Mouse (Mus musculus) cerebellum, adult 11-12 months (tissue): ENCODE results near the gene Hadh.
A peak's percentile ranks its signal among the peaks of the same experiment; 100 is the strongest.

Experiments used
- DNase-seq: peaks from one replicate; pipeline ENCODE4 v3.0.0; 2022

The Hadh gene

DNA sequence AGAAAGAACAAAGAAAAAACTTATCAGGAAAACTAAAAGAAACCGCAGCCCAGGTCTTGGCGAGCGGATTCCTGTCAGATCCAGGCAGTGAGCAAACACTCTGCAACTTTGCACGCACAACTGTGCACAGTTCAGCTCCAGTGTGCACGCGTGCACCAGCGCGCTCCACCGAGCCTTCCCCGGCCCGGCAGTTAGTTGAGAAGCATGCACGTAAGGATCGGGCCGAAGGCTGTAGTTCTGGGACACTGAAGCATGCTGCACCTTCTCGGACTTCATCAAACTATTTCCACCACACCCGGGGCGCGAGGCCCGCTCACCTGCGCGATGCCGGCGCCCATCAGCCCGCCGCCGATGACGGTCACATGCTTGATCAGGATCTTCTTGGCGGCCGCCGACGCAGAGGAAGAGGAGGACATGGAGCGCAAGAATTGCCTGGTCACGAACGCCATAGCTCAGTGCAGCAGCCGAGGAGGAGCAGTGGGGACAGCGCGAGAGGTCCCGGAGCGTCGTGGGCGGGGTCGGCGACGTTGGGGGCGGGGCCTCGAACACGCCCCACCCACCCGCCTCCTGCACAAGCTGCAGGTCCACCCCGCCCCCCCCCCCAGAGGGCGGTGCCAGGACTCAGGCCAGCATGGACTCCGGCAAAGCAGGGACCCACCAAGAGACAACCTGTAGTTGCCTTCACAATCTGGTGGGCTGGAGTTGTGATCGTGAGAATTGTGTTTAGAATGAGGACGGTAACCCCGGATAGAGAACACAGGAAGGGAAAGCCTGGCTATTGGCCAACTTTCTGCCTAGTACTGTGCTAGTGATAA is at the start of gene Hadh:
Gene Hadh, minus strand, starts transcription at position 543 of the 815 bp plus-strand sequence.
- DNase-seq, result peak; percentile 79

DNA sequence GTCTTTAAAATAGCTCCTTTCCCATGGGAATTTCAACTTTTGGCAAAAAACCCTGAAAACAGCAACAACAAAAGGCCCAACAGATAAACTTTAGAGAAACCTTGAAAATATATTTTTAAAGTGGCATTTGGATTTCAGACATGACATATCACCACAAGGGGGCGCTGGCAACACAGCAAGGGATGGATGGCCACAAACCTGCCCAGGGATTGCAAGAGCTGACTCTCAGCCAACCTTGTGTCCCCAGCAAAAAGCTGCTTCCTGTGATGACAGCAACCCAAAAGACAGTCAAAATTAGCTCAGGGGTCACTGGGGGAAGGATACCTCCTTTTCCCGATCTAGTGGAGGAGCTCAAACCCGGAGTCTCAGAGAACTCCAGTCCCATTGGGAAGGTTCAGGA is 48.3 kb upstream of the Hadh start:
- peak; percentile 71 for DNase-seq

DNA sequence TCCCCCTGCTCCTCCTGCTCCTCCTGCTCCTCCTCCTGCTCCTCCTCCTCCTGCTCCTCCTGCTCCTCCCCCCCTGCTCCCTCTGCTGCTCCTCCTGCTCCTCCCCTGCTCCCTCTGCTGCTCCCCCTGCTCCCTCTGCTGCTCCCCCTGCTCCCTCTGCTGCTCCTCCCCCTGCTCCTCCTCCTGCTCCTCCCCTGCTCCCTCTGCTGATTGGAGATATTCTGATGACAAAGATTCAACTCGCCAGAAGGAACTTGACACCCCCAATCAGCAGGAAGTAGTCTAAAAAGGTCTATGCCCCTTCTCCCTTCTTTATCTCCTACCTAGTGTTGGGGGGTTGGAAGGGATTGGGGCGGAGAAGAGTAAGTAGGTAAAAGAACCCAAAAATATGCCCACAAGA is 46.3 kb upstream of the Hadh start:
- no peak for DNase-seq

DNA sequence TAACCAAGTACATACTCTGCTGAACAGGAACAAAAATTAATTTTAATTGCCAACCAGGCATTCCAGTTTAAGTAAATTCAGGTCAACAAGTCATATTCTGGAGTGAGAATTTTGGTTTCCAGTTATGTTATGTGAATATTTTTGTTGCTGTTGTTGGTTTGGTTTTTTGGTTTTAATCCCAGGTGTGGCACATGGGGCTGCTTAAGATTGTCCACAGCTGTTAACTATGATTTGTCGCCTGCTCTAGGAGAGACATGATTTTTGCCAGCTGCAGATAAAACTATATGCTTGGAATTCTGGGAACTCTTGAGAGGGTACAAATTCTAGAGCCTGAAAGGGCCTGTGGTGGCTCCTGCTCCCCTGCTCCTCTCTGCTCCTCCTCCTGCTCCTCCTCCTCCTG is 45.2 kb upstream of the Hadh start:
- DNase-seq, result no peak

DNA sequence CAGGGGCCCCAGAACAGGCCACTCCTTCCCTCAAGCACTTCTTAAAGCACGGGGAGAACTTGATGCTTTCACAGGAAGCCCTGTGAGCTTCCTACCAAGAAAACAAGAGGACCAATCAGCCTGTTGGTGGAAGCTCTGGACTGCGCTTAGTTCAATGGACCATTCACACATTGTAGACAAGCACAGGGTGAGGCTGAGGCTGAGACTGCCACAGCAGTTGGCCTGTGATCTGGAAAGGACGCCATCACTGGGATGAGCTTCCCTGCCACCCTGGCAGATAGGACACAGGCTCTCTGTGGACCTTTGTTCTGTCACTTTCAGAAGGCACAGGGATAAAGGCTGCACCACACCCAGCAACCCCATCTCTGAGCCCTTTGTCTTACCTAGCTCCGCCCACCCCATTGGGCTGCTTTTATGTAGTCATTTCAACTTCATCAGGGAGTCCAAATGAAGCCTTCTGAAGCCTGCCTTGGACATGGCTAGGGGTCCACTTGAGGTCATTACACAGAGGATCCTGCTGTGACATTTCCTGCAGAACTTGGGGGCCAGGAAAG is 44.1 kb upstream of the Hadh start:
- DNase-seq, result no peak

DNA sequence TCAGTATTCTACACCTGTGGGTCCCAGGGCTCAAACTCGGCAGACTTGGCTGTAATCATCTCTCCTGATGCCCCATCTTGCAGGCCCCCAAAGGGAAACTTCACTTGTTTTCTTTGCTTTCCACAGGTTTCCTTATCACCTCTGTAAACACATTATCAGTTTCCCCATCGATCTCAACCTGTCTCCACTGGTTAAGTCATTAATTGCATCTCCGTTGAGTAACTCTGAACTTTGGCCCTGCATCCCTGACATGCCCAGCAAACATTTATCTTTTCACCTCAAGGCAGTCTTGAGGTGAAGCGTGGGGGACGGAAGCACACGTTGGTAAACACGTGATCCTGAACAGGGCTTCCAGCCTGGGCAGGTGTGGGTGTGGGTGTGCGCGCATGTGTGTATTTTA is 40.4 kb upstream of the Hadh start:
- no peak for DNase-seq

DNA sequence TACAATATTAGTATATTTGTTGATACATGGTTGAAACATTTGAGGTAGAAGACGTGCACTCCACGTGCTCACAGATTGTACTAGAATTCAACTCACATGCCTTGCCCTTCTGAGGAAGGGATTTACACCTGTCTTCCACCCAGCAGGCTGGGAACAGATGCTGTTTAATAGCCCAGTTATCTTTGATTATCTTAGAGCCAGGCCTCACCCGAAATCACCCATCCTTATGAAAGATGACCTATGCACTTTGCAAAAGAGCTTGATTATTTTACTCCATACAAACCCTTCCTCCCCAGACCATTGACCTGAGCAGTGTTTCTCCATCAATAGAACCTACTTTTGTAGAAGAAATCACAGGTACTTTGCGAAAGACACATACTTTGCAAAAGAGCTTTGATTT is 38.7 kb upstream of the Hadh start:
- DNase-seq, result no peak

DNA sequence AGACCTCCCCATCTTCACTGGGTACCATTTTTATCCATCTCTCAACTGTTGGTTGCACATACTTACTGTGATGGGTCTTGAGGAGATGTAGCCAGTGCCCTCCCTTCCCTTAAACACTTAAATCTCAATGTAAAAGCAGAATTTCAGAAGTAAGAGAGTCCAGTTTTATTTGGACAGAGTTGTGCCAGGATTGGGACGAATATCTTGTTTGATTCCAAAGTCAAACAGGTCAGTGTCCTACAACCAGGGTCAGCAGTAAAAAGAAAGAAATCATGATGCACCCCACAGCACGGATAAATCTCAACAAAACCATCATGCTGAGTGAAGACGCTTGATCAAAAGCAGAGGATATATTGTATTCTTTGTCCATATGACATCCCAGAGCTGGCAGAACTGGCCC is 35.9 kb upstream of the Hadh start:
- no peak for DNase-seq

DNA sequence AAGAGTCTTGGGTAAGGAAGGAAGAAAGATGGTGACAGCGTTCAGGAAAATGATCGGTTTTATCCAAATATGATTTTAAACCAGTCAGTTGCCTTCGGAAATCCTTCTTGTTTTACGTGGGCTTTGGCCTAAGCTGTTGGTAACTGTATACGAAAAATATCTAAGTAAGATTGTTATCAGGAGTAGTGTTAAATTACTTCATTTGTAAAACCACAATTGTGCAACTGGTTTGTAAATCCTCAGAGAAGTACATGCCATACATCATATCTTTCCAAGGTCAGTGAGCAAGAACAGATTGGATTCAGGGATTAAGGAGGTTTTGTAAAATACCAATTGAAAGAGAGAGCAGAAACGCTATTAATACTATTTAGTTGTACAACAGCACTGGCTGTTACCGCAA is 34.4 kb upstream of the Hadh start:
- DNase-seq, result no peak

DNA sequence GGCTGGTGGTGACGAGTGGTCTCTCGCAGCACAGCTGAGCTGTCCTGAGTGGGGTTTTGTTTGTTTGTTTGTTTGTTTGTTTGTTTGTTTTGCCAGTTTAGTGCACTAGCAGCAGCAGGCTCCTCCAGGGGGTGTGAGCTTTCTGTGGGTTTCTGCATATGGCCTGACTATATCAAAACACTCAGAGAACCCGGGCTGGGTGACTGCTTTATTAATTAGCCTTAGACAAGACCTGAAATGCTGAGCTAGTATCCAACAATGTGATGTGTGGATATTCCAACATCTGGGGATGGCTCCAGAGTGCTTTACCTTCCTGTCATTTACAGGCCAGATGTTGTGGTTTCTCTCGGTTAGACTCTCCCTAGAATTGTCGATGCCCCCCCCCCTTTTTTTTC is 31.4 kb upstream of the Hadh start:
- DNase-seq, result no peak

DNA sequence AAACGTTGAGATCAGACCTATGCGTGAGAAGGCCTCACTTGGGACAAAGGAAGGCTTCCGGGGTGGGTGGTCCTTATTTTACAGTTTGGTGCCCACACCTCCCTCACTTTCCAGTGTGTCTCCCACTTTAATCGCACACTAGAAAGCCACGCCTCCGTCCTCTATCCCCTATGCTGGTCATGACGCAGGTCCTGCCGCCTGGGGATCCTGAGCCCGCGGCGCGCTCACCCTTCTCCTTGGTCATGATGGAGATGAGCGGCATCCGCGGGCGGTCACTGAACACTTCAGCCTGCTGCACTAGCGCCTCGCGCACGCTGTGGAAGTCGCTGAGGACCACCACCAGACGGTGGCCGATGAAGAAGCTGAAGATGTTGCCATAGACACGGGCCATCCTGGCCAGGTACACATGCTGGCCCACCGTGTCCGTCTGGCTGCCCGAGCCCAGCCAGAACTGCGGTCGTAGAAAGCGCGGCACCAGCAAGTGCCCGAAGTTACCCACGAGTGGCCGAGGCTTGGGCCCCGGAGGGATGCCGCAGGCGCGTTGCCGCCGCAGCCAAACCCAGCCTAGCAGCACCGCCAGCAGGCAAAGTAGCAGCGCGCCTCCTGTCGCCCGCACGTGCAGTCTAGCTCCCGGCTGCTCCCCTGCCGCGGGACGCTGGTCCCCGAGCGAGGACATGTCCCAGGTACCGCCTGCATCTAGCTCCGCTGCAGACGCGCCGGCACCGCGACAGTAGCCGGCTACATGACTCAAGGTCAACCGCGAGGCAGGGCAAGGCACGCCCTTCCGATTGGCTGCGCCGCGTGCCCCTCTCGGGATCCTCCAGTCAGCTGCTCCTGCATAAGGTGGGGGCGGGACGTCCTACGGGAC is 30.8 kb upstream of the Hadh start, which contains the start of gene Cyp2u1:
Gene Cyp2u1, minus strand, starts transcription at position 776 of the 868 bp plus-strand sequence.
- peak; percentile 94 for DNase-seq

DNA sequence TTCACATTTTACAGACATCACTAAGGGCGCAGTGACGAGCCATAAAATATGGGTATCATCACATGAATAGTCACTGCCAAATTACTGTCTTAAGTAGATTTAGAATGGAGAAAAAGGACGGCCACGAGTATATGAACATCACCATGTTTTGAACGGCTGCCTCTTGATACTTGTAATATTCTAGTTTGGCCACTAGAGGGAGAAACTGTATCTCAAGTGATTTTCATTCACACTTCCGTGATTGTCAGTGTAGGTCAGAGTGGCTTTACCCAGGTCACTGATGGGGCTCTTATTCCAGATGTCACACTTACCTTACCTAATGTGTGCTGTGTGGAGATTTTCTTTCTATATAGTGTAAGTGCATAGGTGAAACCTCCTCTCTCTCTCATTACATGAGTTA is 28.0 kb upstream of the Hadh start:
- DNase-seq, result no peak

DNA sequence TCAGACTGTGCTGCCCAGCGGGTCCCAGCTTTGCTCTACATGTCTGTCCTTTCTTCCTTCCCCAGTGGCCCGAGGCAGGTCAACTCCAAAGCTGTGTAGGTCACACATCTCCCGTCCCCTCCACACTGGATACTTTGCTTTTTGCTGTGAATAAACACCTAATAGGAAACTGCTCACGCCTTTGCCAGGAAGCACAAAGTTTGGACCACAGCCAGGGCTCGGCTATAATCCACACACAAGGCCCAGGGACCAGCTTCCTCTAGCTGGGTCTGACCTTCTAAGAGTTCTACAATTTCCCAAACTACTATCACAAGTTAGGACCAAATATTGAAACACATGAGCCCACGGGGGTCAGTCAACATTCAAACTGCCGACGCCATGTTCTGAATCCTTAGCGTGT is 27.2 kb upstream of the Hadh start:
- DNase-seq, result no peak

DNA sequence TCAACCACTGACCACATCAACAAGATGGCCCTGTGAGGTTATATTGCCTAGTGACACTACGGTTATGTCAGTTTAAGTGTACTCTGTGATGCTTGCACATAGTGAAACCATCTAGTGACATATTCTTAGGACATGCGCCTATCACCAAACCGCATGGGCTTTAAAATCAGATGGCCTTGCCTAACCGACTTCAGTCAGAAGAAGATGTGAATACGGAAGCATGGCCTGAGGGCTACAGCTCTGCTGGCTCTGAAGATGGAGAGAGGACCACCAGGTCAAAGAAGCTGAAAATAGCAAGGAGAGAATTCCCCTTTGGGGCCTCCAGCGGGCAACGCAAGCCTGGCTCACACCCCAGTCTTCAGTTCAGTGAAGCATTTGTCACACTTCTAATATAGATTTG is 25.0 kb upstream of the Hadh start:
- DNase-seq, result no peak

DNA sequence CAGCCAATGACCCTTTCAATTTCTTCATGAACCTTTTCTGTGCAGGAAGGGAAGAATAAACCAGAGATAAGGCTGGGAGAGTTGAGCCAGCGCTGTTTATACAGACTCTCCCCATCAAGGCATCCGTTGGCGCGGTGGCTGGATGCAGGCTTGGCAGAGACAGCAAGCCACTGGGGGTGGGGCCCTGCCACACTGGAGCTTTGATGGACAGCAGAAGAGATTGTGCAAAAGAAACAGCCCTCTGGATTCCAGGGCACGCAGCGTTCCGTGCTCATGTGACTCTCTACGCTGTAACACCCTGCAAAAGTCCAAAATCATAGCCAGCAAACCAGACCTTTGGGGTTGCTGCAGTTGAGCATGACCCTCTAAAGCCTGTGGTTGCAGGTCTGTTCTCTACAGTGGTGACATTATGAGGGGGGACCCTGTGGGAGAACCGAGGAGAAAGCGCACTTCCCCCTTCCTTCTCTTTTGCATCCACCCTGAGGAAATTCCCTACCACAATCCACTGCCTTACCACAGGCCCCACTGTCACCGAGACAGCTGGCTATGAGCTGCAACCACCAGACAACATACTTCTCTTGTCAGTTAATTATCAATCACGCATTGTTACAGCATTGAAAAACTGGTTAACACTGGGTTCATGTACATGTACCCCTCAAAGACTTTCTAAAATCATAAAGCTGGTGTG is 23.8 kb upstream of the Hadh start:
- DNase-seq, result no peak

DNA sequence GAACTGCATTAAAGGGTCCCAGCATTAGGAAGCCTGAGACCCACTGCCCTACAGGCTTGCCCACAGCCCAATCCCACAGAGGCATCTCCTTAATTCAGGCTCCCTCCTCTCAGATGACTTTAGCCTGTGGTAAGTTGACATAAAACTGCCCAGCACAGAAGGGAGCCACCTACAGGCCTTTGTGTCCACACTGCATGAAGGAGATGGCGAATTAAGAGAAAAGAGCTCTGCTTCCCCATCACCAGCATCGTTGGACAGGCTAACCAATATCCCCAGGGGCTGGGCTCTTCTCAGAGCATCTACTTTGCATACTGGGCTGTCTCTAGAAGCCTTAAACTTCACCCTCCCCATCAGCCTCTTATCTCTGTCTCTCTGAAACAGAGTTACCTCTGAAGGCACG is 22.6 kb upstream of the Hadh start:
- DNase-seq, result no peak

DNA sequence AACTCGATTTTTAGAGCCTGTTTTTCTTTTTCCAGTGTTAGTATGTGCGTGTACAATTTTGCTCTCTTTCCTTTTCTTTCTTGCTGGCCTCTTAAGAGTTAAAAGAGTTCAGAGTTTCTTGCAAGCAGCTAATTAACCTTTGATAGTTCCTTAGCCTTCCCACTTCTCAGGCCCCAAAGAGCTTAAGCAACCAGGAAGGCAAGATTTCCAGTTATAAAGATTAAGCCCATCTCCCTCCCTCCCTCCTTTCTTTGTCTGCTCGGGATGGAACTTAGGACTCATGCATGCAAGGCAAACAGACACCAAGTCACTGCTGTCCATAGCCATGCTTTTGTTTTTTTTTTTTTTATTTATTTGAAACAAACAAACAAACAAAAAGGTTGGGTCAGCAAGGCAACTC is 21.1 kb upstream of the Hadh start:
- DNase-seq, result no peak

DNA sequence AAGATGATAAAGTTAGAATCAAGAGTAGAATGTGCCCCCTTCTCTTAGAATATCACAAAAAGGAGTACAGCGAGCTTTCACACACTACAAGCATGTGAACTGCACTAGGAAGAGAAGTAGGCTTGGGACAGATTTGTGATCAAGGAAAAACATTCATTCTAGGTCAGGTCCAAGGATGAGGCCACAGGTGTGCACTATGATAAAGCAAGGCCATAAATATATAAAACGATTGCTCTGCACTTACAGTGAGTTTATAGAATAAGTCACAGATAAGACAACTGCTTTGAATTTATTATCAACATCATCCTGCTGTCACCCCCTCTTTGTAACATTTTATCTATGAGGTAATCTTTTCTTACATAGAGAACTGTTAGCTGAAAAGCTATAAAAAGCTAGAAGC is 20.4 kb upstream of the Hadh start:
- no peak for DNase-seq

DNA sequence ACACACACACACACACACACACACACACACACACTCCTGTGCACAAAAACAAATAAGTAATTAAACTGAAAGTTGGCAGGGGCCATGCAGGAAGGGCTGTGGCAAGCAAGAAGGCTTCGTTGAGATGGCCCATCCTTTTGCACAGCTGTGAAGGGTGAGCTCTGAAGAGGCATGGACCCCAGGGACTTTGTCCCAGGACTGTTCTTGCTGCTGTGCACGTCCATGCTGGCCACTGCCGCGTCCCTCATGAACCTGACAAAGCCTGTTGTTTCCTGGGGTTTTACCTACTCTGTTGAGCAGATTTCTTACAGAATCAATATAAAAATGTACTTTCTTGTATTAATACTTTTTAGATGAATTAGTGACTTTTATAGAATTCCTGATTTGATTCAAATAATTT is 20.0 kb upstream of the Hadh start:
- no peak for DNase-seq

DNA sequence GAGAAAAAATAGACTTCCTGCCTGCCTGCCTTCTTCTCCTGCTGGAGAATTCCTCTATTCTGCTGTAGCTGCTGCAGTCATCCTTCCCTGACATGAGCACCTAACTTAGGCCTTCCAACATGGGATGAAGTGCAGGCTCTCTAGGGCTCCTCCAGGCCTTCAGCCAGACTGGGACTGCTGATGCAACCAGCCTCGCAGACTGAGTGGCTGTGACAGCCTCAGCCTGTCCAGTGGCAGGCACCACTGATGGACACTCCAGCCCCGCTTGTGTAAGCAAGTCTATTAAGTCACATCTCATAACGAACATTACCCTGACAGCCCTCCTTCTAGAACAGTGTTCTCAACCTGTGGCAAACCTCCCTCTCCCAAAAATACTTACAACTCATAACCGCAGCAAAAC is 2.2 kb upstream of the Hadh start:
- DNase-seq, result no peak

DNA sequence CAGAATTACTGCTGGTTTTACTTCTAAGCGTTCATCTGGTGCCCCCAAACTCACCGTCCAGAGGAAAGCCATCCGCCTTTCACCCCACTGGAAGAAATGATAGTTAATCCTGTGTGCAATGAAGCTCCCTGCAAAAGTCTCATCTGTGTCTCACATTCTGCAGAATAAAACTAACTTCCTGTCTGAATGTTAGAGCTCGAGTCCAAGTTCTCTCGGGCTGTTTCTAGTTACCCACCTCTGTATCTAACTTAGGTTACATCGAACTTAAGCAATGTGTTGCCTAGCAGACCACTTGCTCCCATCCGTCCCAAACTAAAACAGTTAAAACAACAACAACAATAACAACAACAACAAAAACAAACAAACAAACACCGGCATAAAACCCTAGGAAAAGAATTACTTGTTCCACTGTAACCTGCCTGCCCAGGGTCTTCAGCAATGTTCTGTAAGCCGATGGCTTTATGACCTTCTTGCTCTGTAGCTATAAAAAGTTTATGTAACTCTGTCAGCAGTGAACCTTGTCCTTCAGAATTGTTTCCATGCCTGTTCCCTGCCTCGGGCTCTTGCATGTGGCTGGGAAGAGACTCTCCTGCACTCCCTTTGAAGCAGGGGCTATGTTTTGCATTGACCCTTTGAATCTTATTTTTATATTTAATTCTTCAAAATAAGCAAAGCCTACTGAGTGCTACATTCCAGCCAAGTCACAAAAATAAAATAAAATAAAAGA is 636 bp upstream of the Hadh start:
- DNase-seq, result no peak

DNA sequence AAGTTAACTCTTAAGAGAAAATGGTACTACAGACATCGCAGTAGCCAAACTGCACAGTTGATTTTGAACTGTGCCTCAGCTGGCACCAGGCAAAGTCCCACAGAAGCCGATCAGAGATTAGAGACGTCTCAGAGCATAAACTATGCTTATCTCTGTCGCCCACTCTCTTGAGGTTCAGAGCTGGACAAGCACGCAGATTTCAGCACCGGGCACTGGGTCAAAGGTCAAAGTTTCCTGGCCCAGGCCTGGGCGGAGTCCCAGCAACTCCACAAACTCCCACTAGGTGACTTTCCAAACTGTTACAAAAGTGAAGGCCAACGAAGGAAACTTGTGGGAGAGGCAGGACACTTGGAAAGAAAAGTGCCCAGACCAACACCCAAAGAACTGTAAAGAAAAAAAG is 744 bp downstream of the Hadh start:
- peak; percentile 16 for DNase-seq

DNA sequence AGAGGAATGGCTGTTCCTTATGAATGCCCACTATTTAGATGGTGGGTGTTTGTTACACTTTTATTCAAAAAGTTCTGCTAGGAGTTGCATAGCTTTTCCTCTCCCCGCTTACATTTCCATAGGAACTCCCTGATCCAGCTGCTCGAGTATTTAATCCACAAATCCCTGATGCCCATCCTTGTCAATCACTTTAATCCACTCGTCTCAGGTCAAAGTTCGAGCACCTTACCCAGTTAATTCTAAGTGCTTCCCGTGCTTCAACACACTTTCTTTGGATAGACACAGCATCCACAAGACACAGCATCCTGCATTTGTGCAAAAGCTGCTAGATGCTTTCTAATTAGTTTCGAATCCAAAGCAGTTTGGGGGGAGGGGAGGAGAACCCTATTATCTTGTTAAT is 1.5 kb downstream of the Hadh start:
- DNase-seq, result no peak
